Mouse (Mus musculus): ENCODE measurements at regions not wholly inside any gene's neighbourhood (a gene's known extent, or its start where the extent isn't known, plus 50 kb on each side); places are given as distances from the start of the nearest gene placed in this dataset.

GRCm38 (mm10) chr10:44939403-44939802, 127.6 kb upstream of the Prep start:
- DNase-seq = no peak

GRCm38 (mm10) chr10:44936976-44937500, 130.0 kb upstream of the Prep start:
- no peak for DNase-seq

GRCm38 (mm10) chr10:44930796-44931195, 136.2 kb upstream of the Prep start:
- DNase-seq = no peak

- no peak for DNase-seq
Measured at GRCm38 (mm10) chr10:44913751-44914388, 153.1 kb upstream of the Prep start.

GRCm38 (mm10) chr10:44904520-44904919, 162.5 kb upstream of the Prep start:
- DNase-seq = no peak

GRCm38 (mm10) chr10:44901203-44901602, 165.8 kb upstream of the Prep start:
- no peak for DNase-seq

- DNase-seq = no peak
Measured at GRCm38 (mm10) chr10:44892124-44892523, 174.9 kb upstream of the Prep start.

- DNase-seq = no peak
Measured at GRCm38 (mm10) chr10:44887081-44887683, 179.8 kb upstream of the Prep start.

- no peak for DNase-seq
Measured at GRCm38 (mm10) chr10:44881967-44882366, 185.0 kb upstream of the Prep start.

- DNase-seq = no peak
Measured at GRCm38 (mm10) chr10:44877076-44877663, 189.8 kb upstream of the Prep start.

- no peak for DNase-seq
Measured at GRCm38 (mm10) chr10:44873642-44874285, 193.2 kb upstream of the Prep start.

- no peak for DNase-seq
Measured at GRCm38 (mm10) chr10:44864191-44864747, 202.7 kb upstream of the Prep start.

- no peak for DNase-seq
Measured at GRCm38 (mm10) chr10:44862360-44862674, 204.7 kb upstream of the Prep start.

GRCm38 (mm10) chr10:44861671-44862359, 205.2 kb upstream of the Prep start:
- peak; percentile 49 for DNase-seq

GRCm38 (mm10) chr10:44857444-44857843, 209.6 kb upstream of the Prep start:
- DNase-seq = no peak

- DNase-seq = no peak
Measured at GRCm38 (mm10) chr10:44854109-44854508, 212.9 kb upstream of the Prep start.

GRCm38 (mm10) chr10:44849016-44849415, 218.0 kb upstream of the Prep start:
- DNase-seq = no peak

- no peak for DNase-seq
Measured at GRCm38 (mm10) chr10:44846765-44847164, 220.2 kb upstream of the Prep start.

GRCm38 (mm10) chr10:44846149-44846548, 220.9 kb upstream of the Prep start:
- DNase-seq = no peak

- no peak for DNase-seq
Measured at GRCm38 (mm10) chr10:44840449-44840848, 226.6 kb upstream of the Prep start.

- DNase-seq = no peak
Measured at GRCm38 (mm10) chr10:44832455-44832854, 234.5 kb upstream of the Prep start.

GRCm38 (mm10) chr10:44826271-44826670, 240.7 kb upstream of the Prep start:
- no peak for DNase-seq

GRCm38 (mm10) chr10:44821666-44822065, 245.3 kb upstream of the Prep start:
- no peak for DNase-seq

Data from adrenal gland, adult 8-10 months (tissue).